Mouse (Mus musculus): ENCODE measurements around the gene Ccdc180.

DNA sequence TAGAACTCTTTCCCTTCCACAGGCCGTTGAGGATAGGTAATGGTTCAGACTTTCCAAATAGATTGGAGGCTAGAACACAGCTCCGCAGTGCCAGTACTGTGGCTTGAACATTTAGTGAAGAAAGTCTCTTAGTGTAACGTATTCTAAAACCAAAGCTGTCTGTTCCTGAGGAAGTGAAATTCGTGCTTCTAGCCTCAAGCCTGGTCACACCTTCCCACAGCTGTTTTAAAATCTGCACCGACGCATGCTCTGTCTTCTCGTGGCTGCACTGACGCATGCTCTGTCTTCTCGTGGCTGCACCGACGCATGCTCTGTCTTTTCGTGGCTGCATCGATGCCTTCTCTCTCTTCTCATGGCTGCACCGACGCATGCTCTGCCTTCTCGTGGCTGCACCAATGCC lies 6.9 kb upstream of the Ccdc180 start:
- TF ChIP-seq MAX (IDR thresholded peaks at IDR 0.05; ENCODE audit: low read depth) = no peak
- no peak for TF ChIP-seq SRF (IDR thresholded peaks at IDR 0.05; ENCODE audit: control insufficient read depth, insufficient read length, low read depth)
- no peak for TF ChIP-seq REST (IDR thresholded peaks at IDR 0.05; ENCODE audit: insufficient read depth, insufficient read length)
- no peak for TF ChIP-seq CEBPB (IDR thresholded peaks at IDR 0.05; ENCODE audit: insufficient read depth, poor library complexity, severe bottlenecking)
- no peak for TF ChIP-seq USF1 (IDR thresholded peaks at IDR 0.05; ENCODE audit: low read depth)
- no peak for TF ChIP-seq POLR2A (IDR thresholded peaks at IDR 0.05; ENCODE audit: insufficient read length, low read depth)
- no peak for TF ChIP-seq POLR2AphosphoS2 (IDR thresholded peaks at IDR 0.05; ENCODE audit: insufficient read length, low read depth)
- no peak for TF ChIP-seq MYOD1 (IDR thresholded peaks at IDR 0.05; ENCODE audit: control insufficient read depth in 1 of 3, insufficient read length in 2 of 3, low read depth in 2 of 3)
- no peak for TF ChIP-seq MYOG (IDR thresholded peaks at IDR 0.05; ENCODE audit: control insufficient read depth in 1 of 3, insufficient read depth in 1 of 3, insufficient read length in 2 of 3, low read depth in 2 of 3)
